Mouse (Mus musculus) heart, adult 2 months (tissue): ENCODE measurements around the gene Alpk3.

Source experiments
- CTCF ChIP-seq: fragments of 200-600 bp; IDR thresholded peaks from 2 replicates; pipeline ENCODE4 v1.8.1; 2022; ENCODE audit warnings: antibody characterized with exemption, mild to moderate bottlenecking, moderate library complexity
- EP300 ChIP-seq: fragments of 200-500 bp; IDR thresholded peaks from 2 replicates; pipeline ENCODE4 v1.6.1; 2011; ENCODE audit warnings: low read depth, low read length, control low read depth; ENCODE audit not compliant: insufficient read depth
- POLR2A ChIP-seq: fragments of 200-500 bp; IDR thresholded peaks from 2 replicates; pipeline ENCODE4 v1.6.1; 2011; ENCODE audit warnings: mild to moderate bottlenecking, low read depth, low read length, control low read depth; ENCODE audit not compliant: insufficient read depth

- TF ChIP-seq CTCF = peak; percentile 59
- TF ChIP-seq POLR2A = peak; percentile 62
- TF ChIP-seq EP300 = no peak
Measured at GRCm38 (mm10) chr7:81134614-81135067, 77.2 kb downstream of the Alpk3 start.
